Mouse (Mus musculus) megakaryocyte, embryonic 14.5 days (primary cell): Measurements from ENCODE around the gene Cnot1.

Experiments
- FLI1 ChIP-seq: IDR thresholded peaks from 2 replicates; pipeline ENCODE4 v1.6.1; 2012; ENCODE audit warnings: low read length, inconsistent platforms, mixed read lengths
- GATA1 ChIP-seq: IDR thresholded peaks from 3 replicates; pipeline ENCODE4 v1.6.1; 2012; ENCODE audit warnings: mixed read lengths, low read length, inconsistent platforms, borderline replicate concordance

DNA sequence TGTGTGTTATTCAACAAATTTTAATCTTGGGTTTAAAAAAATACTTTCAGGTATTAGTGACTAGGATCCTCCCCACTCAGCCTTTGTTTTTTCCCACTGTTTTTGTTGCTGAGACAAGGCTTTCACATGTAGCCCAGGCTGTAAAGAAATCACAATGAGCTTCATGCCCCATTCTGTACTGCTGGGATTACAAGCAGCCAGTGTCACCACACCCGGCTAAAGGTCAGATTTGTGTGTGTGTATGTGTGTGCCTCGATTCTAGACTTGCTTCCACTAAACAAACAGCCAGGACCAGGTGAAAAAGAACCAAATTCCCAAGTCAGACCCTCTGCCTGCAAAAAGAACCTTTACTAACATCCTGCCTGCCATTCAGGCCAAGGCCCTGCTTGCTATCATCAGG is 1.8 kb downstream of the Cnot1 start:
- TF ChIP-seq GATA1: no peak
- no peak for TF ChIP-seq FLI1
